Mouse (Mus musculus) layer of hippocampus, postnatal 25 days (tissue): ENCODE measurements at regions not wholly inside any gene's neighbourhood (a gene's known extent, or its start where the extent isn't known, plus 50 kb on each side); places are given as distances from the start of the nearest gene placed in this dataset.

Source experiments
- DNase-seq, 2 experiments: peaks; one replicate each; pipeline ENCODE4 v3.0.0; 2022; ENCODE audit warnings: mixed read lengths in 2 of 2, low spot score in 1 of 2; ENCODE audit errors: extremely low spot score in 1 of 2

- DNase-seq, result no peak
Observed at GRCm38 (mm10) chr1:159034952-159035351, 54.7 kb upstream of the Pappa2 start.

- DNase-seq, result no peak
Observed at GRCm38 (mm10) chr1:159036371-159036770, 56.1 kb upstream of the Pappa2 start.

GRCm38 (mm10) chr1:159045870-159046385 lies 65.6 kb upstream of the Pappa2 start:
- no peak for DNase-seq

- no peak for DNase-seq
Observed at GRCm38 (mm10) chr1:159065024-159065423, 84.7 kb upstream of the Pappa2 start.

GRCm38 (mm10) chr1:159099205-159099604 lies 118.9 kb upstream of the Pappa2 start:
- DNase-seq, result no peak

- no peak for DNase-seq
Observed at GRCm38 (mm10) chr1:159122201-159122600, 109.9 kb upstream of the Cop1 start.

GRCm38 (mm10) chr1:159124874-159125273 lies 107.2 kb upstream of the Cop1 start:
- DNase-seq, result no peak

GRCm38 (mm10) chr1:159135301-159135700 lies 96.8 kb upstream of the Cop1 start:
- peak; percentile 69 to 95 for DNase-seq

GRCm38 (mm10) chr1:159147788-159148497 lies 84.2 kb upstream of the Cop1 start:
- DNase-seq, result no peak

- DNase-seq, result no peak
Observed at GRCm38 (mm10) chr1:159148498-159149187, 83.5 kb upstream of the Cop1 start.

- no peak for DNase-seq
Observed at GRCm38 (mm10) chr1:159149207-159149606, 82.9 kb upstream of the Cop1 start.

- DNase-seq, result no peak
Observed at GRCm38 (mm10) chr1:159149721-159150120, 82.4 kb upstream of the Cop1 start.

- no peak for DNase-seq
Observed at GRCm38 (mm10) chr1:159150351-159150750, 81.8 kb upstream of the Cop1 start.

GRCm38 (mm10) chr1:159156428-159156827 lies 75.7 kb upstream of the Cop1 start:
- no peak for DNase-seq

GRCm38 (mm10) chr1:159160035-159160960 lies 71.8 kb upstream of the Cop1 start:
- no peak for DNase-seq

GRCm38 (mm10) chr1:159163113-159163885 lies 68.8 kb upstream of the Cop1 start:
- DNase-seq, result peak; percentile 8 to 10

GRCm38 (mm10) chr1:159182031-159182430 lies 50.1 kb upstream of the Cop1 start:
- DNase-seq, result no peak
